Mouse (Mus musculus) large intestine, adult 2 months (tissue): ENCODE data around the gene Sf3b6. TPM values are rescaled to one million over a fixed set of nuclear protein-coding genes. Genes with fewer than 3 reads are reported as not detected.

Experiments
- DNase-seq: peaks from one replicate; pipeline ENCODE4 v3.0.0-alpha.2; 2012; ENCODE audit warnings: low read depth, low spot score
- WGBS: fragments of 180-500 bp; shearing (Covaris S2); methylation state at CpG from one replicate; pipeline ENCODE4 v1.1.7; 2018; 5-methylcytosine and 5-hydroxymethylcytosine counted together
- polyA plus RNA-seq: library from polyadenylated mRNA; depleted of rRNA; stranded (reverse); fragments of >200 nt; gene quantifications from 2 replicates; pipeline ENCODE4 v1.2.3, GENCODE M21; 2012

Gene Sf3b6
- polyA plus RNA-seq, 1 experiment: 119 TPM

DNA sequence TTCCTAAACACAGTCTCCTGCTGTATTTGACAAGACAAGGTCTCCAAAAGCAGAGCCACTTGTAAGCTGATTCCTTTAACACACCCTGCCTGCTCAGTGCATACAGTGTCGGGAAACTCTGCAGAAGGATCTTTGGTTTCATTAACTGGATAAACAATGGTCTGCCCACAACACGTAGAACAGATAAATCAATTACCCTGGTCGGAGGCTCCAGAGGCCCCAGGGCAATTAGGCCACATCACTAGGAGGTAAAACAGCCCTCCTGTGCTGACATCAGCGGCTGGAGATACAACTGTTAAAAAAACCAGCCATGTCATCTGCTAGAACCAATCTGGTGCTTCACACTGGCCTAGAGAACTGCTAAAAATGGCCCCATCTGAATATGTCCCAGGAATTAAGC is 19.6 kb downstream of the Sf3b6 start:
- DNase-seq: no peak

GRCm38 (mm10) chr12:4840010-4840409 is 22.7 kb downstream of the Sf3b6 start:
- WGBS: 37% methylated on average over 6 of the region's 6 CpGs
- DNase-seq: no peak

More for the DNA sequence above, 19.6 kb downstream of the Sf3b6 start:
- WGBS: 42% methylated on average over 4 of the region's 4 CpGs

DNA sequence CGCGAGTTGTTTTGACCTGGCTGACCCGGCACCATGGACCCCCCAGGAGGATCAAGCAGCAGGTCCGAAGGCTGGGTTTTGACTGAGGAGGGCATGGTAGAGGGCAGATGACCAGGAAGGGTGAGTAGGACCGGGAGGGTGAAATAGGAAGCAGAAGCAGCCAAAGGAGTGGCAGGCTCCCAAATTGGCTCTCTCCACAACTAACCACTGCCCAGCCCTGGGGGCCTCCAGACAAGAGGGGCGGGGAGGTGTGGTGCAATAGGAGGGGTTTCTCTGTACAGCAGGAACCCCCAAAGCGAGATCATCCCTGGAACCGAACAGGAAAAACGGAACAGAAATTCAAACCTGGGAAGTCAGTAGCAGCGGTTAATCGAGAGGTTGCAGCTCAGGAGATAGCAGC is 23.4 kb downstream of the Sf3b6 start:
- no peak for DNase-seq
- WGBS: 5% methylated on average over 11 of the region's 11 CpGs

DNA sequence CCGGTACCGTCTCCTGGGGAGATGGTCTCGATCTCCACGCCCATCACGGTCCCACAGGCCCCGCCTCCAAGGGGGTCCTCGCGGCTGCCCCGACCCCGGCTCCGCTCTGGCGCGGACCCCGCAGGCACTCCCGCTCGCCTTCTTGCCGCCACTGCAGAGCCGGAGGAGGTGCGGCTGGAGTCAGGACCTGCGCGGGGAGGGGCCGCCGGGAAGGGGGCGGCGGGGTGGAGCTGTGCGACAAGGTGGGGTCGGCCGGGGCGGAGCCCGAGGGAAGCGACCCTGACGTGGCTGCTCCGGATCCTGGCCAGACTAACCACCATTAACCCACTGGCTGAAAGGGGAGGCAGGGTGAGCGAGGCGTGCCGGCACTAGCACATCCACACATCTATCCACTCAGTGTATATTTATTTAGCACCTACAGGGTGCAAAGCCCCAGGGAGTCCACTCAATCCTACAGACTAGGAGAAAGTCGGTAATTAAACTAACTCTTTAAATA is 24.1 kb downstream of the Sf3b6 start, which contains the start of gene Fkbp1b:
Gene Fkbp1b, minus strand, starts transcription at position 200 of the 496 bp plus-strand sequence.
- under 1% methylated on average over 37 of the region's 37 CpGs for WGBS
- no peak for DNase-seq

DNA sequence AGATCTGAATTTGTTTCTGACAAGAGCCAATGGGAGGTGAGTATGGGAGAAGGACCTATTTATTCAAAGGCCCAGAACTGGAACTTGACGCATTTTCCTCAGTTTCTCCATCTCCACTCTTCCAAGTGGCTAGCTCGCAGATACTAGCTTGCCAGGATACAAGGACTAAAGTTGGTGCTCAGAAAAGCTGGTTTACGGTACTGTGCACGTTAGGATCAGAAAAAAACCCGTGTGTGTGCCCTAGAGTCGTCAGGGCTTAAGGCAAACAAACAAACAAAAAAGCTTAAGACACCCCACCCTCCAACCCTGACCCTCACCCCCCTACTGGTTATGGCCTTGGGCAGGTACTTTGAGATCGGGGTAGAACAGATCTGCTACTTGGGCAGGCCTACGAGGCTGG is 25.1 kb downstream of the Sf3b6 start:
- DNase-seq: no peak
- WGBS: 85% methylated on average over 8 of the region's 8 CpGs

DNA sequence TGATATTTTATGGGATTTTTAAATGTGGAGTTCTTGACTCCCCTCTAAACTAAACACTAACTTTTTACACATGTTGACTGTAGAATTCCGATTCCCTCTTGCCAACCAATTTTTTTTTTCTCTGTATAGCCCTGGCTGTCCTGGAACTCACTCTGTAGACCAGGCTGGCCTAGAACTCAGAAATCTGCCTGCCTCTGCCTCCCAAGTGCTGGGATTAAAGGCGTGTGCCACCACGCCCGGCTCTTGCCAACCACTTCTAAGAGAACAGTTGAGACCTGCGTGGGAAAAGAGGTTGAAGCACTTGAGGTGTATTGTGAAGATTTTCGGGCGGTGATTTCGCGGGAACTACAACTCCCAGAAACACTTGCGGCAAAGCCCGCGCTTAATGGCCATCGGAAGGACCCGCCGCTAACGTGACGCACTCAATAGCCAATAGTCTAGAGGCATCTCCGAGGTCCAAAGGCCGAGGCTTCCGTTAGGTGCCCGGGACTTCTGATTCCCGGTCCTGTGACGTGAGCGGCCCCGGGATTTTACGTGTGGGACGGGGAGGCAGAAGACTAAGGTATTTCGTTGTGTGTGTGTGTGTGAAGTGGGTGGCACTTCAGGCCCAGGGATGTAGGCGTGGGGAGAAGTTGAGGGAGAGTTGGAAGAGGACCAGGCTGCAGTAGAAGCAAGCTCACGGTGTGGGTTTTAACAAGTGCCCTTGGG is 25.7 kb downstream of the Sf3b6 start, which contains the start of gene Wdcp:
Gene Wdcp, plus strand, starts transcription at position 414 of the 708 bp plus-strand sequence.
- WGBS: under 1% methylated on average over 30 of the region's 30 CpGs
- DNase-seq: peak; percentile 89

GRCm38 (mm10) chr12:4843741-4844140 is 26.4 kb downstream of the Sf3b6 start:
- 1% methylated on average over 12 of the region's 12 CpGs for WGBS
- DNase-seq: no peak

DNA sequence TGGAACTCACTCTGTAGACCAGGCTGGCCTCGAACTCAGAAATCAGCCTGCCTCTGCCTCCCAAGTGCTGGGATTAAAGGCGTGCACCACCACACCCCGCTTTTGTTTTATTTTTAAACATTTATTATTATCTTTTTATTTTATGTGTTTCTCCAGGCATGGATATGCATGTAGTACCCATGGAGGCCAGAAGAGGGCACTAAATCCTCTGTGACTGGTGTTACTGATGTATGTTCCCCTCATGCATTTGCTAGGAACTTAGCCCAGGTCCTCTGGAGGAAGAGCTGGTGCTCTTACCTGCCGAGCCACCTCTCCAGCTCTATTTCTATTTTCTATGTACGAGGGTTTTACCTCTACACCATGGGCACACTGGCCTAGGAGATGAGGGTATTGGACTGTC is 38.8 kb downstream of the Sf3b6 start:
- DNase-seq: no peak
- 100% methylated on average over 5 of the region's 5 CpGs for WGBS

DNA sequence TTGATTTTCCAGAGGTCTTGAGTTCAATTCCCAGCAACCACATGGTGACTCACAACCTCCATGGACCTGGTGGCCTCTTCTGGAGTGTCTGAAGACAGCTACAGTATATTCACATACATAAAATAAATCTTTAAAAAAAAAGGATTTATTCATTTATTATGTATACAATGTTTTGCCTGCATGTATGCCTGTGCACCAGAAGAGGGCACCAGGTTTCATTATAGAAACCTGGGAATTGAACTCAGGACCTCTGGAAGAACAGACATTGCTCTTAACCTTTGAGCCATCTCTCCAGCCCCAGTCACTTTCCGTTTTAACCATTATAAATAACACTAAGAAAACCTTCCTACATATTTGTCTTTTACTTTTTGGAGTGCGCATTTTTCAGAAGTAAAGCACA is 39.5 kb downstream of the Sf3b6 start:
- 88% methylated on average over 2 of the region's 2 CpGs for WGBS
- no peak for DNase-seq

DNA sequence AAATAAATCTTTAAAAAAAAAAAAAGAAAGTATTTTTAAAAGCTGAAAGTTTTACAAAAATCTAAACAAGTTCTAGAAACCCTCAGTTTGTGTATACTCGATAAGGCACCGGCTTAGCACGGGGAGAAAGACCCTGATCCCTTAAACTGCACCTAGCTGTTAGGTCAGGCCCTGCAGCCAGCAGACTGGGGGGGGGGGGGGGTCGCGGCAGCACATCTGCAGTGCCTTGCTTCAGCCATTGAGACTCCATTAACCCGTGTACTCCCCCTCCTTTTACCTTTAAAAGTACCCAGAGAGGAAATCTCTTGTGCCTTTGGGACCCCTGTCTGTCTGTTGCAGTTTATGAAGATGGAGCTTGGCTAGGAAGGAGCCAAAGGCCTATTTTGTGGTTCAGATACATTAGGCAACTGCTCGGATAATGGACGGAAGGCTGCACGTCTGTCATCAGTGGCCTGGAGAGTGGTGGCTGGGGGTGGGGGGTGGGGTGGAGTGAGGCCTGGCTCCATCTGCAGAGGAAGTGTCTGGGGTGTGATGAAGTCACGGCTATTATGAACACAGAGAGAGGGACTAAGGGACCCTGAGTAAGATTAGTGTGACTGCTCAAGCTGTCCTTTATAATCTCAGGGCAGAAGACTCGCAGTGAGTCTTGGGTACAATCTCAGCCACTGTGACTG is 42.0 kb downstream of the Sf3b6 start:
- WGBS: 63% methylated on average over 11 of the region's 11 CpGs

DNA sequence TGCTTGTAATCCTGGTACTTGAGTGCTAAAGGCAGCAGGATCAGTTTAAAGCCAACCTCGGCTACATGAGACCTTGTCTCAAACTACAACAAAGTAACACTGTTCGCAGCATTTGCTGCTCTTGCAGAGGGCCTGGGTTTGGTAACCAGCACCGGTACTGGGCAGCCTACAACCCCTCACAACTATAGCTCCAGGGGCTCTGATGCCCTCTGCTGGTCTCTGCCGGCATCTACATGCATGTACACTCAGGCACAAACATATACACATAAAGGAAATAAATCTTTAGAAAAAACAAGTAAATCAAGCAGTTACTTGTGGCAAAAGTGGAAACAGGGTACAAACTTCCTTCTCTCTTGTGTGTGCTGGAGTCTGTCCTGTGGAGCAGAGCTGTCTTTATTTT is 45.3 kb downstream of the Sf3b6 start:
- 90% methylated on average over 4 of the region's 4 CpGs for WGBS
- DNase-seq: no peak

More for the DNA sequence above, 42.0 kb downstream of the Sf3b6 start:
- DNase-seq: no peak

DNA sequence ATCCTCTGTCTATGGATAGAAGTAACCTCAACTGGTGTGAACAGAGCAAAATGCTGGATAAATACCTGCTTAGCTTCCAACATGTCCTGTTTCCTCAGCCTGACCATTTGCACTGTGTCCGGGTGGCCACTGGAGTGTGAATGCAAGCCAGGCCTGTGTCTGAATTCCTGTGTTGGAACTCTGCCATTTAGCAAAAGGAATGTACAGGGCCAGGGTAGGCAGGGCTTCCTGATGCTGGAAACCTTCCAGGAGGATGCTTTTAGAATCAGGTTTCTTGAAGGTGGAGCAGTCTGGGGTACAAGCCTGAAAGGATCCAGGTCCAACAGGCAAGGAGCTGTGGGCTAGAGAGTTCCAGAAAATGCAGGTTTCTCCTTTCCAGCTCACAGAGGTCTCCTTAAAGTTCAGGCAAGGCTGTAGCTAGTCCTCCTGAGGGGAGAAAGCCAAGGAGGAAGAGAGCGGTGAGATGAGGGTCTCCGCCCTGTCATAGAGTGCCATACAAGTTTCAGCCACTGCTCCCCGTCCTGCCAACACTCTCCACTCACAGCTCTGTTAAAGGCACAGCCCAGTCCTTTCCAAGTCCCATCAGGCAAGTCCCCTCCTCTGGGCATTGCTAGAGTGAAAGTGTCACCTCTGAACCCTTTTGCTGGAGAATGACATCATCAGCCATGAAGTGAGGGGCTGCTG is 46.5 kb downstream of the Sf3b6 start:
- DNase-seq: no peak

GRCm38 (mm10) chr12:4864338-4864690 is 47.0 kb downstream of the Sf3b6 start:
- 69% methylated on average over 4 of the region's 4 CpGs for WGBS
- no peak for DNase-seq

More for the DNA sequence above, 46.5 kb downstream of the Sf3b6 start:
- WGBS: 54% methylated on average over 4 of the region's 4 CpGs

GRCm38 (mm10) chr12:4868924-4869323 is 51.6 kb downstream of the Sf3b6 start:
- WGBS: 90% methylated on average over 8 of the region's 8 CpGs
- DNase-seq: no peak

DNA sequence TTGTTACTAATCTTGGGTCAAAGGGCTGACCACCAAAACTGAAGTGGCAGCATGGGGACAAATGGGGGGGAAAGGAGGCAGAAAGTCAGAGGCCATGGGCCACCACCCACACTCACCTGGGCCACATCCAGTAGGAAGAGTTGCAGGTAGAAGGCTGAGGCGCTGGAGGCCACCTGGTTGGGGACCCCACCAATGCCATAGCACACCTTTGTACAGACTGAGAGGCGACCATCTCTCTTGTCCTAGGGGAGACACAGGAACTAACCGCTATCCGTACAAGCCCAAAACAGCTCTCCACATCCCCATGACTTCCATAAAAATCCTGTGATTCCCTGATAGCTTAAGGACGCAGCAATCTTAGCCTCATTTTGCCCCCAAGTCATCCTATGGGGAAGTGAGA is 53.9 kb downstream of the Sf3b6 start:
- no peak for DNase-seq
- WGBS: 91% methylated on average over 5 of the region's 5 CpGs

- WGBS: 74% methylated on average over 4 of the region's 4 CpGs
Observed at GRCm38 (mm10) chr12:4872273-4872672, 54.9 kb downstream of the Sf3b6 start.

DNA sequence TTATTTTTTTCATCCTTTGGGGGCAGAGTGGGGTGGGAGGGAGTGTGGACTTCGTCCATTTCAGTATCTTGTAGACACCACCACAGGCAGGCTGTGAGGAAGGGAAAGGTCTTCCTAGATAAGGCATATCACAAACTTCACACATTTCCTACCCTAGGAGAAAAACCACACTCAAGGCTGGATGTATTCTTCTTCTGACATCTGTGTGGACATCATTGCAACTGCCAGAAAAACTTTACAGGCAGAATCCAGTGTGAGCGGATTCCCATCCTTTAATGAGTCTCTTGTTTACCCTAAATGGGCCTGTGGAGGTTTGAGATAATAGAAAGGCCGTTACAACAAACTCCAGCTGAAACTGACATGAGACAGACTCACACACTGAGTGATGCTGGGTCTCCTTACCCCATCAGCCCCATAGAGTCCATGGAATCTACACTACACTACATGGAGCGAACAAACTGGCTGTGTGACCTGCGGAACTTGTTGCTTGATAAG is 55.7 kb downstream of the Sf3b6 start:
- no peak for DNase-seq
- WGBS: 80% methylated on average over 5 of the region's 5 CpGs

More at GRCm38 (mm10) chr12:4872273-4872672, 54.9 kb downstream of the Sf3b6 start:
- no peak for DNase-seq

- WGBS: 79% methylated on average over 6 of the region's 6 CpGs
- no peak for DNase-seq
Observed at GRCm38 (mm10) chr12:4873531-4873930, 56.2 kb downstream of the Sf3b6 start.

GRCm38 (mm10) chr12:4874161-4874927 is 57.0 kb downstream of the Sf3b6 start, which contains the start of gene Mfsd2b:
Mfsd2b (minus strand) TSS chr12:4874359.
- 2% methylated on average over 24 of the region's 24 CpGs for WGBS
- peak; percentile 47 for DNase-seq
